Mouse (Mus musculus) heart, adult 9 months (tissue): Measurements from ENCODE around the gene Sned1.
A peak's percentile ranks its signal among the peaks of the same experiment; 100 is the strongest.
"Not testable (repeated sequence)": the region's sequence is repeated elsewhere in the genome, so short reads cannot be mapped to it uniquely, and the experiment has no call there.

ENCODE experiments used
- DNase-seq, 2 experiments: peaks; one replicate each; pipeline ENCODE4 v3.0.0; 2022; ENCODE audit warnings: low spot score in 2 of 2

Sned1 gene

DNA sequence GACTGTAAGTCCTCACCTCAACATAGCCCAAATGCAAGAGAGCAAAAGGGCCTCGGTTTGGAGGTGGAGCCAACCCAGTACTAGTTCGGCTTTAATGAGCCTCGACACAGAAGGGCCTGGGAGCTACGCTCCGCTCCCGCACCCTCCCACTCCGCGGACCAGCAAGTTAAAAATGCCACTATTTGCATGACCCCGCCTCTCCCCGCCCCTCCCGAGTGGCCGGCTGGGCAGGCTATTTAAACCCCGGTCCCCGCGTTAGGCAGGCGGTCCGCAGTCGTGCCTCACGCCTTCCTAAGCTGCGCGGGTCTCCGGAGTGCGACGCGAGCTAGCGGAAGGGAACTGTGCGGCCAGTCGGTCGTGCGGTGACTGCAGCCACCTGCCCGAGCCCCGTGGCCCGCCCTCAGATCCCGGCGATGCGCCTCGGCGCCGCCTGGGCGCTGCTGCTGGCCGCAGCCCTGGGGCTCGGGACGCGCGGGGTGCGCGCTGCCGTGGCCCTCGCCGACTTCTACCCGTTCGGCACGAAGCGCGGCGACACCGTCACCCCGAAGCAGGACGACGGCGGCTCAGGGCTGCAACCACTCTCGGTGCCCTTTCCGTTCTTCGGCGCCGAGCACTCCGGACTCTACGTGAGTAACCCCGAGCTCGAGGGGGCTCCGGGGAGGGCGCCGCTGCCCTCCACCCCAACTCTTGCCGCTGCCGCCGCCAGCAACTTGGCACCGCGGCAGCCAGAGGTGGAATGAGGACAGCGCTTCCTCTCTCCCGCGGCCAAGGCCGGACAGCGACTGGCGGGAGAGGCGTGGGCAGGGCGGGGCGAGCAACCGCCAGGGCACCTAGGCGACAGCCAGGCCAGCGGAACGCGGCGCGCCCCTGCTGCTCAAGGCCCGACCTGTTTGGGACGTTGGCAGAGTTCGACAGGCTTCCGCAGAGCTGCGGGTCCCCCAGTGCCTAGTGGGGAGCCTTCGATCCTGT lies at the start of gene Sned1:
Gene Sned1 (plus strand): TSS at position 266 of the 969 bp plus-strand sequence.
- DNase-seq: peak; percentile 93 to 94

DNA sequence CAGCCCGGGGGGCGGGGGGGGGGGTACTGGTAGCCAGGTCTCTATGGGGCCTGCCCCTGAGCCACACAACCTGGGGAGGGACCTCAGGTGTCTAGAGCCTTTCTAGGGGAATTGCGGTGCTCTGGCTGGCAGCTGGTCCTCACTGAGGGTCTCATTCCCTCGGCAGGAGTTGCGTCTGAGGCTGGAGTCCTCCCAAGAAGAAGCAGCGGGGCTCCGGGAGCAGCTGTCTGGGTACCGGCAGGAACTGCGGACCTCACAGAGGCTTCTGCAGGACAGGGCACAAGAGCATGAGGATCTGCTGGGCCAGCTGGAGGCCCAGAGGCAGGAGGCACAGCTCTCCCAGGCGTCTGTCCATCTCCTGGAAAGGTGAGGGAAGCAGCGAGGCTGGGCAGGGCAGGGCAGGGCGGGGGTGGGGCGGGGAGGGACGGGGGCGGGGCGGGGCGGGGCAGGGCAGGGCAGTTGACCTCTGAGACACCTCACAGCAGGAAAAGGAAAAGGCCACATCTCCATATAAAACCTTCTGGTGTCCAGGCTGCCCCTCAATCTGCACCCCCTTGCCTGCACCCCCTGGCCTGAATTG lies 44.8 kb upstream of the Sned1 start:
- no peak for DNase-seq

DNA sequence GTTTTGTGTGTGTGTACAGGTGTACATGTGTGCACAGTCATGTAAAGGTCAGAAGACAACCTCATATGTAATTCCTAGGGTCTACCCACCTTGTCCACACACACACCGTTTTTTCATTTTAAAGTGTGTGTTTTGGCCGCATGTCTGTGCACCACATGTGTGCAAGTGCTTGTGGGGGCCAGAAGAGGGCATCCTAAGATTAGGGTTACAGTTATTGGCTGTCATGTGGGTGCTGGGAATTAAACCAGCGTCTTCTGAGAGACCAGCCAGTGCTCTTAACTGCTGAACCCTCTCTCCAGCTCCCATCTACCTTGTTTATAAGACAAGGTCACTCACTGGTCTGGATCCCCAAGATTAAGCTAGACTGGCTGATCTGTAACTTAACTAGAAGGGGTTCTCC lies 40.7 kb upstream of the Sned1 start:
- DNase-seq: no peak

DNA sequence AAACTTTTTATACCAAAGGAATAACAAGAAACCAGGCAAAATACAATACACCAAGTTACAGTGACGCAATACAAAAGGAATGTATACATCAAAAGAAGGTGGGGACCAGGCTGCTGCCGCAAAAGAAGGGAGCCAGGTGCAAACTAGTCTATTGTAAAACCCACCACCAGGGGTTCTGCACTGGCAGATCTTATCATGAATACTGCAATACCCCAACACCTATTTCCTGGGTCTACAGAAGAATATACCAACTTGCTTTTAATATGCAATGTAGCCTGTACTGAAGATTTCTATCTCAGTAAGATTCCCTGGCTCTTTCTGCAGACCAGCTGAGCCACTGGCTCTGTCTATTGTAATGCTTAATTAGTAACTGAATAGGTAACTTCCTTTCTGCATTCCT lies 38.2 kb upstream of the Sned1 start:
- DNase-seq: not testable (repeated sequence)

DNA sequence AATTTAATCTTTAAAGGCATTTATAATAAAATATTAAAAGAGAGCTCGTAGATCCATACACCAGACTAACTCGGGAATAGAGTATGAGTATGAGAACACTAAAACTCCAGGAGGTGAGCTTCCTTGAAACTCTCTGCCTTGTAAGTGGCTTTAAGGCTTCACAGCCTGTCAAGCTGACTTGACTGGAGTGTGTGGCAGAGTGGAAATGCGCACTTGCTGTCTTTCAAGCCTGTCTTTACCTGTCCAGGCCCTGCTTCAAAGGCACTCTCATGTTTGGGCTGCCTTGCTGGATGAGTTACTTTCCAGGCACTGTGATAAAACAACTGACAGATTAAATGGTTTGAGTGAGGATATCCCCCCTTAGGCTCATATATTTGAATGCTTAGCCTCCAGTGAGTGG lies 37.7 kb upstream of the Sned1 start:
- no peak for DNase-seq

DNA sequence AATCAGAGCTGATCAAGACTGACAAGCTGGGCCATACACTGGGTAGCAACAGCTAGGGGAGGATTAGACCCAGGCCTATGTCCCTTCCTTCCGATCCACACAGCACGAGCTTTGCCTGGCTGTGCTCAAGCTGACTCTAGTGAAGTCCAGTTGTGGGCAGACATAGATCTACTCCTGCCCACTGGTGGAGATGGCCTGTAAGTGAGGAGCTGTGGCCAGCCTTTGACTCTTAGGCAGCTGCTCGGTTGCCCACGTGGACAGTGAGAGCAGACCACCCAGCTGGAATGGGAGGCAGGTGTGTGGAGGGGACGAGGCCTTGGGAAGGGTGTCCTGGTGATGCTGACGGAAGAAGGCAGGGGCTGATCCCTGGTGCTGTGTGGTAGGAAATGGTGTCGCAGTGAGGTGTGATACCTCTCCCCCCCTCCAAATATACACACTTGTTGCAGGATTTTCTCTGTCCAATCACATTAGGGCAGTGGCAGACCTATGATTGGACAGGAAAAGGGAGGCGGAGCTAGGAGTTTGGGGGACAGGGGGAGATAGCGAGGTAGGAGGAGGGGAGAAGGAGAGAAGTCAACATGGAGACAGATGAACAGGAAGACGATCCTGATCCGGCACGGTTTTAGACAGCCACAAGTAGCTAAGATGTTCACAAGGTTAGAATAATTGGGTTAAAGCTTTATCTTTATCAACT lies 29.2 kb upstream of the Sned1 start:
- DNase-seq: no peak

DNA sequence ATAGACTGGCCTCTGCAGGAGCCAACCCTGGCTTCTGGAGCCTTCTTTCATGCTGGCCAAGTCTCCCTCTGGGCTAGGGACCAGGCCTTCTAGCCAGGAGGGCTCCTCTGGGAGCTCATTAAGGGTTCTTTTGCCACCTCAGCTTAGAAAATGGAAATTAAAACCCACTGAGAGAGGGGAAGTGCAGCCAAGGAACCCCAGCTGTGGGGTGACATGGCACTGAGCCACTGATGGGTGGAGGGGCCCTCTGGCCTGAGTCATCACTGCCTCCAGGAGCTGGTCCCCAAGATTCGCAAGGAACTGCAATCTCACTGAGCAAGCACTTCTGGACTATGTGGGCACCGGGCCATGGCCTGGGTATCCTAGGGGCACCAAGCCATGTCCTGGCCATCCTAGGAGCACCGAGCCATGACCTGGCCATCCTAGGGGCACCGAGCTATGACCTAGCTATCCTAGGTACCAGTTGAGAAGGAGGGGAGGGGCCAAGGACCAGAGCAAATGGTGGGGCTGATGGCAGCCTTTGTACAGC lies 28.0 kb upstream of the Sned1 start:
- peak in 1 of 2 experiments; percentile 25 for DNase-seq

DNA sequence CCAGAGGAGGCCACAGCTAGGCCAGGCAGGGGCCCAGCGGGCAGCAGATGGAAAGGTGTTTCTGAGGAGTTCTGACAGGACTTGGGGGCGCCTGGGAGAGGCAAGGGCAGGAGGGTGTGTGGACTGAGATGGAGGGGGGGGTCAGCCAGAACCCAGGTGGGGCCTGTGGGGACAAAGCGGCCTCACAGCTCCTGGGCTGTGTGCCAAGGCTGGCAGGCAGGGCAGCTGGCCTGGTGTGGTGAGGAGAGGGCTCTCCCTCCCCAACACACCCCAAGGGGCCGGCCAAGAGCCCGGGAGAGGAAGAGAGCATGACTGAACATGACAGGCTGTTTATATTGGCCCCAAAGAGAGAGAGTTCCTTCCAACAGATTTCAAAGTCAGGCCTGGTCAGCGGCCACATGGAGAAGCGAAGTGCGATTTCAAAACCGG lies 25.4 kb upstream of the Sned1 start:
- peak; percentile 83 for DNase-seq

DNA sequence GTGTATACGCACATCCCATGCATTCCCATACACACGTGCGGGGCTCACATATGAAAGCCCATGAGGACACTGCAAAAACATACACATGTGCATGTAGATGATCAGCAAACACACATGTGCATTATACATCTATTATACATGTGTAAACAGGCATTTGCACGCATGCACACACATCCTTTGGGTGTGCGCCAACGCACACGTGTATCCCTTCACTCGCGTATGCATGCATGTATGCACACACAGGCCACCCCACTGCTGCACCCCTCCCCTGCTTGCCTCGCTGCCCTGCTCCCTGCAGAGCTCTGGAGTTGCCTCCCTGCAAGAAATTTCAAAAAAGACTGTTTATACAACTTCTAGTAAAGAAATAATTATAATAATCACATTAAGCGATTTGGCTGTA lies 24.6 kb upstream of the Sned1 start:
- DNase-seq: no peak

DNA sequence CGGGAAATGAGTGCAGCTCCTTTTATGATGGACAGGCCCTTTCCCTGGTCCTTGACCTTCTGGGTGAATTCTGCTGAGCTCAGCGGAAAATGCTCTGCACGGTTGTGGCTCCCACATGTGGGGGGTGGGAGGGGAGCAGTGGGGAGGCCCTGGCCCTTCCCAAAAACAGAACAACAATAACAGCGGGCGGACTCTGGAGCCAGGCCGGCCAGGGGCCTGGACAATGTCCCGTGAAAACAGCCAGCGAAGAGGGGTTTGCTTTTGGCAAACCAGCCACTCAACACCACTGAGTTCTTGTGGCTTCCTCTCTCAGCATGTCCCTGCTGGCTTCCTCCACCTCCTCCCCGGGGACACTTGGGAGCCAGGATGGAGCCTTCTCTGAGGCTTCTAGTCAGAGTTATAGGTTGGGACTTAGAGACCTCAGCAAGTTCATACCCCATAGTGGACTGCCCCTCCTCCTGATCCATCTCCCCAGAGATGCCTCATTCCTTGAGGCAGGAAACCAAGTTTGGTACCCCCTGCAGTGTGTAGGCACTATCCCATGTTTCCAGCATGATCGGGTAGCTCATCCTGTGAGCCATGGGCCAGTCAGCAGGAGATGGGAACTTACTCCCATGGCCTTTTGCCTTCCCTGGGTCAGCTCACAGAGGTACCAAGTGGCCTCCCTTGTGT lies 24.0 kb upstream of the Sned1 start:
- DNase-seq: peak; percentile 54 to 67

DNA sequence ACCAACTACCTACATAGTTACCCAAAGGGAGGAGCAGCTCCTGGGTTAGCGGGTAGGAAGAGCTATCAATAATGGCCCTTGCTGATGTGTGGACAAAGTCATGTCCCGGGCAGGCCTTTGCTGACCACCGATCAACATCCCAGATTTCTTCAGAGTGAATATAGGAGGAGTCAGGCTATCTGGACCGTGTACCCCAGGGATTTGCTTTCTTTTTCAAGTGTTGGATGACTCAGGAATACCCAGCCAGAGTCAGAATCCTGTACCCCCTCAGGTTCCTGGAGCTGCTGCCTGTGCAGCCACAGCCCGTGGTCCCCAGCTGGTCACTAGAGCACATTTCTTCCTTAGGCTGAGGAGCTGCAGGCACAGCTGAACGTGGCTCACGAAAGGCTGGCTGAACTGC lies 23.2 kb upstream of the Sned1 start:
- no peak for DNase-seq

DNA sequence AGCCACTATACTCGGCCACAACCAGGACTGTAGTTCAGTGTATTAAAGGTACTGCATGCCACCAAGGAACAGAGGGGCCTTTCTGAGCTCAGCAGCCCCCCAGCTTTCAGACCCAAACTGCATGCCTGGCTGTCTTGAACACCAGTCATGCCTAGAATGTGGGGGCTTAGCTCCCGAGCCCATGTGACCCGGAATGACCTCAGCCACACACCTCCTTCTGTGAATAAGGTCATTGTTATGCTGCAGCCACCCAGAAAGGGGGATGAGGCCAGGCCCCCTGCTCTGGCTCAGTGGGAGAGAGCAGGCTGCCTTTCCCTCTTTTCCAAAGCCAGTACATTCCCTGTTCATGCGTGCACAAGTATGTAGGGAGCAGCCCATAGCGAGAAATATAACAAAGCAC lies 21.0 kb upstream of the Sned1 start:
- no peak for DNase-seq

DNA sequence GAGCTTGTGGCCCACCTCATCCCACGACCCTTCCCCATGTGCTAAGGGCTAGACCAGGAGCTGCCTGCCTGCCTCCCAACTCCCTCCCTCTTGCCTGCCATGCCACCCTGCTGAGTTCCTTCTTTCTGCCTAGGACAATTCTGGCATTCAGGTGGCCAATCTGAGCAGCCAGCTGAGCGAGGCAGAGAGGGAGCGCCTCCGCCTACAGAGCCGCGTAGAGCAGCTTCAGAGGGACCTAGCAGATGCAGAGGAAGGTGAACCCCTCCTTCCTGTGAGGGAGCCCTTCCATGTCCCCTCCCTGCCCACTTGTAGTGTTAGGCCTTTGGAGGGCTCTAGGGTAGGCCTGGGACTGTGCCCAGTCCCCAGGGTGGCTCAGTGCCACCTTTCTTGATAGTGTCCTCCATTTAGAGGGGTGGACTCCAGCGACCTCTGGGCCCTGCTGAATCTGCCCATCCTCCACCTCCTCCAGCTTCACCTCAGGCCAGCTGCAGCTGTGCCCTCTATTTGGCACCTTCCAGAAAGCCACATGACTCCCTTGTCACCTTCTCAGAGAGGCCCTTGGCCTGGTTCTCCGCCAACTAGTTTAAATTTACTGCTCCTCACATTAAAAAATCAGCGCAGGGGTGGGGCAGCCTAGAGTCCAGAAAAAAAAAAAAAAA lies 18.7 kb upstream of the Sned1 start:
- DNase-seq: peak; percentile 45 to 55

DNA sequence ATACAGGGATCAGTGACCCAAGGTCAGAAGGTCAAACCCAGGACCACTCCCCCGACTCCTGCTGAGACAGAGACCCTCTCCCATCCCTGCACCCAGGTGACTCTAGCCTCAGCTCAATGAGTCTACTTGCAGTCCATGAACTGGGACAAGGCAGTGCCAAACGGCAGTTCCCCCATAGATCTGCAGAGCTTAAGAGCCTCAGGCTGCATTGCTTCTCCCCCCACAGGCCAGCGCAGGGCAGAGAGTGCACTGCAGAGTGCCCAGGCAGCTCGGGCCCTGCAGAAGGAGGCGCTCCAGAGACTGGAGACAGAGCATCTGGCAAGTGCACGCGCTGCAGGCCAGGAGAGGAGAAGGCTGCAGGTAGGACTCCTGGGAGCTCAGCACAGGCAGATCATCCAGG lies 18.1 kb upstream of the Sned1 start:
- no peak for DNase-seq

DNA sequence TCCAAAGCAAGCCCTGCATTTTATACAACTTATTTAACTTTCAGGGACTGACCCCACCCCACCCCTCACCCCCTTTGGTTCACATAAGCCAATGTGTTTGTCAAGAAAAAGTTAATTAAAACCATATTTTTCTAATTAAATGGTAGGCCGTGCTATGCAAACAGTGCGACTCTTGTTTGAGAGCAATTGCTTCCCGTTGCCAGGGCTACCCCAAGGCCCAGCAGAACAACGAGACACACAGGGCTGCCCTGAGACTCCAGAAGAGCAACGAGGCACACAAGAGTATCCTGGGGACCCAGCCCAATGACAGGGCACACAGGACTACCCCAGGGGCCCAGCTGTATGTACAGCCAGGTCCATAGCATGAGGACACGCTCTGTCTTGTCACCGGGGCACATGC lies 14.9 kb upstream of the Sned1 start:
- DNase-seq: no peak

DNA sequence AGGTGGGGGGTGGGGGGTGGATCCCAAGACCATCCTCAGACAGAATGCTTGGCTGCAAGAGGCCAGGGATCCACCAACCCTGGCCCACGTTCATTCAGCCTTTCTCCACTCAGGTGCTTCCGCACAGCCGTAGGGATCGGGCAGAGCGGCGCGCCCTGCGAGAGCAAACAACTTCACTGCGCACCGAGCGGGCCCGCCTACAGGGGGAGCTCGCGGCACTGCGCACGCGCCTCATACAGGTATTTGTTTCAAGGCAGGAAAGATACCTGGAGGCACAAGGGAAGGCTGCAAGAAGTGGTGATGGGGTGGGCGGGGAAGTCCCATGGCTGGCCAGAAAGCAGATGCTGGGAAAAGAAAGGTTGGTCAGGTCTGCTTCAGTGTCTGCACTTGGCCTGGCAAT lies 11.7 kb upstream of the Sned1 start:
- no peak for DNase-seq

DNA sequence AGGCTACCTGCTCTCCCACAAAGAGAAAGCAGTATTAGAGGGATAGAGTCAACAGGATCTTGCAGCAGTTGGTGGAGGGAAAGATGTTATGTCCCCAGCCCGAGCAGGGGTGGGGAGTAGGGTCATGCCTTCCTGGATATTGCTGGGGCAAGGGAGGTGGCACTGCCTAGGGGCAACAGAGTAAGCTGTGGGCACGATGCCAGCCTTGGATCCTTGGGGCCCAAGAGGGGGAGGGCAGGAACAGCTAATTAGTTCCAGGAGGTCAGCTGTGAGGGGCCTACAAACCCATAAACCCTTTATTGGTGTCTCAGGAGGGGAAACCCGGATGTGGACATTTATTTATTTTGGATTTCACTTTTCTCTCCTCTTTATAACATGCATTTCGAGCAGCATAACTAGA lies 10.4 kb upstream of the Sned1 start:
- no peak for DNase-seq

DNA sequence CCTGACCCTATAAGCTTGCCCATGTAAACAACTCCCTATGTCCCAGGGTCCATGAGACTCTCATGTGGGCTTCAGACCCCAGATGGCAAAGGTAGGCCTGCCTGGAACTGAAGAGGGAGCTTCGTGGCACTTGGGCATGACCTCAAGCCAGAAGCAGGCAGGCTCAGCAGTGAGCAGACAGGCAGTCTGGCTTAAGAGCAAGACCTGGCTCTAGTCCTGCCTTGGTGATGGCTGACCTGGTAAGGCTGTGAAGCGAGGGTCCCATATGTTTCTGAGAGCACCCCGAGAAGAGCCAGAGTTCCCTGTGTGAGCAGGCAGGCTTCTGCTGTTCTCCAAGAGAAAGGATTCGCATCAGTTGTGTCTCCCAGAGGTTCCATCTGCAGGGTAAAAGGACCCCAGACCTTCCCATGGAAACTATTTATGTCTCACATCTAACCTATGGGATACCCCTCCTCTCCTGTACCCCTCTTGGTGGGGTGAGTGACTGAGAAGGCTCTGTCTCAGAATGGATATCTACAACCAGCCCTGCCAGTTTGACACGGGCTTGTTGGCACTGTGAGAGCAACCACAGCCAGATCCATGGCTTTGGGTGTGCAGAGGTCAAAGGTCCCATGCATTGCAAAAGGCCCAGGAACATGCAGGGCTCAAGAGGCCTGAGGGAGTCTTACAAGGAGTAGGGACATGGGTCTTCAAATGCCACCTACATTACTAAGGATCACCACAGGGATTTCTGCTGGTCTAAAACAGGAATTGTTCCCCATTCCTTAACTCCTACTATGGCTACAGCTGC lies 9.7 kb upstream of the Sned1 start:
- no peak for DNase-seq

DNA sequence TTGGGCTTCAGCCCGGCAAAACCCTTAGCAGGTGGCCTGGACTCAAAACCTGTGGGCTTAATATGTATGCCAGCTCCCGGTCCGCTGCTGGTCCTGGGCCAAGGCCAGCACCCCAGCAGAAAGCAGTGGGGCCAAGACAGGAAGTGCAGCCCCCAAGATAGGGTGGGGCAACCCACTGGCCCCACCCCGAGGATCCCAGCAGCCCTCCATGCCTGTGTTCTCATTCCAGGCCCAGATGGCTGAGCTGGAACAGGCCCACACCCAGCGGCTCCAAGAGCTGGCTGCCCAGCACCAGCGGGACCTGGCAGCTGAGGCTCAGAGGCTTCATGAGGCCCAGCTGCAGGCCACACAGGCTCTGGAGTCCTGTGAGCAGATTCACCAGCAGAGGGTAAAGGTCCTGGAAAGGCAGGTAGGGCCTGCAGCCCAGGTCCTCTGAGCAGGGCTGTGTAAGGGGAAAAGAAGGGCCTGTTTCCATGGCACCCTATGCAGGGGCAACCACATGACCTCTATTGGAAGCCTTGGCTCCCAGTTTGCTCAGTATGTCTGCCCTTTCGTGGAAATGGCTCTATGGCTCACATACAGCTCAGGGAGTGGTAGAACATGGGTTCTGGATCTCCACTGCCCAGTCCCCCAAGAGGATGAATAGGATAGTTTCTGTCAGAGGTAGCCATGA lies 8.2 kb upstream of the Sned1 start:
- DNase-seq: no peak

DNA sequence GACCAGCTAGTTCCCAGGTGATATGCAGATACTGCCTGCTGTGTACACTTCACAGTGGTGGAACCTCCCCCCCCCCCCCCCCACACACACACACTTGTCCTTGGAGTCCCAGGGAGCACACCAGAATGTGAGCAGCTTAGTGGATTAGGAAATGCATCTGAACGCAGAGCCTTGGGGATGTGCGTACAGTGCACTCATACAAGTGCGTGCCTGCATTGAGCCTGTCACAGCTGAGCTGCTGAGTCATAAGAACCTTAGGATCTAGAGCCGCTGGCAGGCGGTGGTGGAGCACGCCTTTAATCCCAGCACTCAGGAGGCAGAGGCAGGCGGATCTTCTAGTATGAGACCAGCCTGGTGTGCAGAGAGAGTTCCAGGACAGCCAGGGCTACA lies 7.7 kb upstream of the Sned1 start:
- DNase-seq: no peak
